Mouse (Mus musculus) bone marrow macrophage, adult 2 months (primary cell): ENCODE data around the gene Gpc5.

Experiments
- CTCF ChIP-seq: IDR thresholded peaks from 2 replicates; pipeline ENCODE4 v1.5.1; 2012; ENCODE audit warnings: low read depth, mild to moderate bottlenecking, low read length, moderate library complexity
- POLR2A ChIP-seq: IDR thresholded peaks from 2 replicates; pipeline ENCODE4 v1.6.1; 2012; ENCODE audit warnings: mild to moderate bottlenecking, low read depth, low read length, borderline replicate concordance

DNA sequence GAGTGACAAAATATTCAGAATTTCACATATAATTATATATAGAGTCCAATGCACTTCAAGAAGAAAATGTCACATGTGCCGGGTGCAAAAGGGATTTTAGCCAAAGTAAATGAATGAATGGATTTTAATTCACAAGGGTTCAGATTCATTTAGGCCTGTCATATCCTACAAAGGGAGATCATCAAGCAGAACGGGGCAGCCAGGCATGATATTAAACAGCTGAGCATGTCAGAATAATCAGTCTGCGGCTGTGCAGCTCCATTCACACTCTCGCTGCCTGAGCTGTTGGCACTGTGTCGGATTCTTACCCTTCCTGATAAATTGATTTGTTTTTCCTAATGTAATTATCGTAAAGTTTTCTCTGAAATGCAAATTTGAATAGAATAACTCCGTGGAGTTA lies 524.8 kb downstream of the Gpc5 start:
- TF ChIP-seq POLR2A (no peak), CTCF (no peak)
